Mouse (Mus musculus) neural tube, embryonic 11.5 days (tissue): Measurements from ENCODE around the gene Cbx1. TPM values are rescaled to one million over a fixed set of nuclear protein-coding genes. Genes with fewer than 3 reads are reported as not detected.

ENCODE experiments used
- ATAC-seq: fragments of 200-750 bp; cut with Nextera tagmentation; 2 replicates; pipeline ENCODE4 v1.8.0; 2017; ENCODE audit warnings: moderate number of reproducible peaks, mild to moderate bottlenecking, moderate TSS enrichment, moderate library complexity; ENCODE audit not compliant: insufficient read depth, low FRiP score, low TSS enrichment
- DNase-seq: peaks from one replicate; pipeline ENCODE4 v3.0.0-alpha.2; 2015; ENCODE audit warnings: low spot score
- H3K27ac ChIP-seq: fragments of 300-500 bp; sonication (generic); 2 replicates; pipeline ENCODE4 v1.5.1; 2014; ENCODE audit warnings: low read depth, mild to moderate bottlenecking, low read length
- H3K27me3 ChIP-seq: fragments of 300-500 bp; sonication (generic); 2 replicates; pipeline ENCODE4 v1.6.1; 2014; ENCODE audit warnings: mild to moderate bottlenecking, low read length, mixed read lengths; ENCODE audit not compliant: control insufficient read depth, insufficient read depth
- H3K36me3 ChIP-seq: fragments of 300-500 bp; sonication (generic); 2 replicates; pipeline ENCODE4 v1.6.1; 2014; ENCODE audit warnings: mild to moderate bottlenecking, low read length, moderate library complexity, mixed read lengths; ENCODE audit not compliant: control insufficient read depth, insufficient read depth
- H3K4me1 ChIP-seq: fragments of 300-500 bp; sonication (generic); 2 replicates; pipeline ENCODE4 v1.6.1; 2014; ENCODE audit warnings: low read length, mixed read lengths; ENCODE audit not compliant: control insufficient read depth, insufficient read depth
- H3K4me2 ChIP-seq: fragments of 300-500 bp; sonication (generic); 2 replicates; pipeline ENCODE4 v1.6.1; 2014; ENCODE audit warnings: low read depth, mild to moderate bottlenecking, moderate library complexity
- H3K4me3 ChIP-seq: fragments of 300-500 bp; sonication (generic); 2 replicates; pipeline ENCODE4 v1.5.1; 2014; ENCODE audit warnings: low read depth, low read length
- H3K9ac ChIP-seq: fragments of 300-500 bp; sonication (generic); 2 replicates; pipeline ENCODE4 v1.6.1; 2014; ENCODE audit warnings: mild to moderate bottlenecking, low read length
- H3K9me3 ChIP-seq: fragments of 300-500 bp; sonication (generic); 2 replicates; pipeline ENCODE4 v1.6.1; 2016; ENCODE audit warnings: low read length; ENCODE audit not compliant: control insufficient read depth
- WGBS: fragments of 180-500 bp; shearing (Covaris S2); extraction: QIAGEN DNeasy Blood & Tissue Kit; methylation state at CpG from one replicate; pipeline ENCODE4 v1.1.7; 2014; 5-methylcytosine and 5-hydroxymethylcytosine counted together
- polyA plus RNA-seq: library from polyadenylated mRNA; unstranded; fragments of >200 nt; fragmentation: Nextera tagmentation; extraction: Ambion mirVana; gene quantifications from 2 replicates; pipeline ENCODE4 v1.2.1, GENCODE M21; 2014

Cbx1 gene
- polyA plus RNA-seq, 1 experiment from 2014 or later = 133 TPM

DNA sequence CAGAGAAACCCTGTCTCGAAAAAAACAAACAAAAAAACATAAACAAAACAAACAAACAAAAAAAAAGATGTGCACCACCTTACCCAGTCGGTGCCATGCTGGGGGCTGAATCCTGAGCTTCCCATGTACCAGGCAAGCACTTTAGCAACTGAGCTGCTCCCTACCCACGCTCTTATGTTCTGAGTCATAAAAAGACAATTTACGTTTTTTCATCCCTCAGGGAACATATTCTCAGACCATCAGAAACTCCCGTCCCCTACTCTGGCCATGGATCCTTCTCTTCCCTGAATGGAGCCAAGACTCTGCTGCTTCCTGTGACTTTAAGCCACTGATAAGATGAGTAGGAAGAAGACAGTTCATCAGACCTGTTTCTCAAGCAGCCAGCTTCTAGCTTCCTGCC is 30.5 kb upstream of the Cbx1 start:
- Histone ChIP-seq H3K27ac (no peak overlapping the region), H3K36me3 (no peaks in the 10 kb centered on the region), H3K4me1 (peaks cover 3% of the 10 kb centered on the region; the same call in 1 of the 2 replicates), H3K27me3 (no peaks in the 10 kb centered on the region), H3K4me2 (no peak overlapping the region), H3K4me3 (no peak overlapping the region), H3K9ac (no peak overlapping the region), H3K9me3 (no peaks in the 10 kb centered on the region)
- 74% methylated on average over 5 of the region's 5 CpGs for WGBS
- DNase-seq (no peak), ATAC-seq (no peak)

DNA sequence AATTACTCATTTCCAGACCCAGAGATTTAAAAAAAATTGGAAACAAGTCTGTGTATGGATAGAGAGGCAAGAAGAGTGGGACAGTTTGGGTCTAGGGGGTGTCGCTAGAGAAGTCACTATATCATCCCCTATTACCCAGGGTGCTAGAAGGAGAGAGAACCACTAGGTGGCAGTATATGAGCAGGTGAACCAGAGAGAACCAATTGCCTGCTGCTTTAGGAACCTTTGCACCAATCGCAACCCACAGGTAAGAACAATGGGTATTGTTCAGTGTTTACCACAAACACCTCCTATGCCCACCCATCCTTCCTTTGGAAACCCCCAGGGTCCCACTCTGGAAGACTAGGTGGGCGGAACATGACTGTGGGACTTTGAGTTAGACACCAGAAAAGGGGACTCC is 28.9 kb upstream of the Cbx1 start:
- ATAC-seq (no peak), DNase-seq (no peak)
- Histone ChIP-seq H3K36me3 (no peaks in the 10 kb centered on the region), H3K4me3 (no peak overlapping the region), H3K27ac (no peak overlapping the region), H3K4me2 (no peak overlapping the region), H3K9me3 (no peaks in the 10 kb centered on the region), H3K4me1 (peaks cover 10% of the 10 kb centered on the region), H3K27me3 (no peaks in the 10 kb centered on the region), H3K9ac (no peak overlapping the region)
- WGBS = 54% methylated on average over 3 of the region's 3 CpGs

DNA sequence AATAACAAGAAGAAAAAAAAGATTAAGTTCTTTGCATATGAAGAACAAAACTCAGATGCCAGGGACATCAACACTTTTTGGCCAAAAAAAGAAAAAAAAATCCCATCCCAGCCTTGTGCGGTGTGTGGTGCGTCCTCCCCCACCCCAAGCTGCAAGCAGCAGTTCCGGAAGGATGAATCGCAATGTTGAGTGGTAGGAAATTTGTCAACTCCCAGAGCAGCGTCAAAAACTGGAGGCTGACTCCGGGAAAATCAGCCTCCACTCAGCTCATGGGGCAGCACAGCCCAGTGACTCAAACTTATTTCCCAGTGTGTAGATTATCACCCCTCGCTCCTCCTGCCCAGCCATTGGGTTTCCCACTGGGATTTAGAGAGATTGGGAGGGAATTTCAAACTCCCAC is 26.9 kb upstream of the Cbx1 start:
- H3K4me1 ChIP-seq = peaks cover 17% of the 10 kb centered on the region
- no peak overlapping the region for H3K9ac ChIP-seq
- no peak overlapping the region for H3K4me3 ChIP-seq
- no peak for DNase-seq
- H3K27me3 ChIP-seq = no peaks in the 10 kb centered on the region
- no peak for ATAC-seq
- H3K27ac ChIP-seq = no peak overlapping the region
- 76% methylated on average over 7 of the region's 7 CpGs for WGBS
- no peaks in the 10 kb centered on the region for H3K9me3 ChIP-seq
- H3K4me2 ChIP-seq = no peak overlapping the region
- no peaks in the 10 kb centered on the region for H3K36me3 ChIP-seq

DNA sequence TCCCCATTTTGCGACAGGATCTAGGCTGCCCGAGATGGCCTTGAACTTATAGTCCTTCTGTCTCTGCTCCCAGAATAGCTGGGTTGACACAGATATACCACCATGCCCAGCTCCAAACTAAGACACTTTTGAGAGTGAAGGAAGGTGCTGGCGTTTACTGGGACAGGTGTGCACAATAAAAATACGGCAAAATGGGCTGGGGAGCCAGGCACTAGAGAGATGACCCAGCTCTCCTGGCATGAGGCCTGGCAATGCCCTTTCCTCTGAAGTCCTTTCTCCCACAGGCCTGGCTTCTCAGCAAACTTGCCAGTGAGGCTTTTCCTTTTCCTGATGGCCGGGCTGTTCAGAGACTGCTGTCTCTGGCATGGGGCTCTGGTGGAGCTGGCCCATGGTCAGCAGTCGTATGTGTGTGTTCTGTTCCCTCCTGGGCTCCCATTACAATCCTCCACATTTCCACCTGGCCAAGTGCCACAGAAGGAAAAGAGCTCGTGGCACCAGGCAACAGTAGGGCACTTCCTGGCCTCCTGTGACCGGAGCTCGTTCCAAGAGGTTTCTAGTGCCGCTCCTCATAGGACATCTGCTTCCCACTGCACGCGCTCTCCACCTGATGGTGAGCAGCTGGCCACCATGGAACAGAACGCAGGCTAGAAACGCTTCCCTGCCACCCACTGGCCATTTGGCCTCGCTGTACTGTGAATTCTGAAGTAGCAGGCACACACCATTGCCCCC is 26.0 kb upstream of the Cbx1 start:
- H3K36me3 ChIP-seq = no peaks in the 10 kb centered on the region
- H3K4me2 ChIP-seq = no peak overlapping the region
- WGBS = 70% methylated on average over 15 of the region's 15 CpGs
- no peaks in the 10 kb centered on the region for H3K9me3 ChIP-seq
- DNase-seq (no peak), ATAC-seq (no peak)
- H3K27ac ChIP-seq = no peak overlapping the region
- no peaks in the 10 kb centered on the region for H3K27me3 ChIP-seq
- H3K9ac ChIP-seq = peak overlapping the region; percentile 12; the same call in 1 of the 2 replicates
- H3K4me3 ChIP-seq = no peak overlapping the region
- peaks cover 23% of the 10 kb centered on the region for H3K4me1 ChIP-seq

DNA sequence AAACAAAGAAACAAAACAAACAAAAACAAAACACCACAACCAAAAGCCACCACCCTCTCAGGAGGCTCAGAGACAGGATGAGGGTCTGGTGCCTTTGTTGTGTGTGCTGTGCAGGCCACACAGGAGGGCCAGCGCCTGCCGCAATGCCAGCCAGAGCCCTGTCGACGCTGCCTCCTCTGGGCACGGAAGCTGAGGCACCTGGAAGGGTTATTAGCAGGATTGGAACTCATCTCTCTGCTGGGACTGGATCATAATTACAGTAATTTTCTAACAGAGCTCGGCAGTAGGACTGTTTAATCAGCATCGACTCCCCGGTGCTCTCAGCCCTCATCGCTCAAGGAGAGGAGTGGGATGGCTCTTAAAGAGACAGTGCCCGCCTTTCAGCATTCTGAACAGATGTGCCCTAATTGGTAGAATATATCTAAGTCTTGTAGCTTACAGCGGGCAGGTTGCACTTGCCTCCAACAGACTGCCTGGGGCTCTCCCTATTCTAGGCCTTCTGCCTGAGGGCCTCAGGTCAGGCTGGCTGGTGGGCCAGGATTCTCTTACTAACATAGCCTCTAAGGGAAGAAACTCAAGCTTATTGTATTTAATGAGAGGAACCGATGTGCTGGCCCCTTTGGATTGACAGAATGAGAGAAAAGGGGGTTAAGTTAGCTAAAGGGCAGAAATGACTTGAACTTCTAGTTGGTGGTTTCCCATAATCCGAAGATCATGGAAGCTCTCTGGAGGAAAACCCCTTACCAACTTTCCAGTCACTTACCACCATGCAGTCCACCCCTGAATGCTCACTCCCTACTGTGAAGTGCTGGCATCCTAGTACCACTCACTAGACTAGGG is 24.2 kb upstream of the Cbx1 start:
- DNase-seq = no peak
- Histone ChIP-seq H3K4me3 (no peak overlapping the region), H3K27me3 (no peaks in the 10 kb centered on the region), H3K9ac (peak overlapping the region; percentile 37; the same call in 1 of the 2 replicates), H3K36me3 (peaks cover 7% of the 10 kb centered on the region), H3K27ac (peak overlapping the region; percentile 50; the same call in 1 of the 2 replicates), H3K4me1 (peaks cover 23% of the 10 kb centered on the region), H3K4me2 (0 out of 2 replicates have a peak overlapping the region, but pooled peaks have one; percentile 10), H3K9me3 (no peaks in the 10 kb centered on the region)
- 37% methylated on average over 13 of the region's 13 CpGs for WGBS
- ATAC-seq = no peak

DNA sequence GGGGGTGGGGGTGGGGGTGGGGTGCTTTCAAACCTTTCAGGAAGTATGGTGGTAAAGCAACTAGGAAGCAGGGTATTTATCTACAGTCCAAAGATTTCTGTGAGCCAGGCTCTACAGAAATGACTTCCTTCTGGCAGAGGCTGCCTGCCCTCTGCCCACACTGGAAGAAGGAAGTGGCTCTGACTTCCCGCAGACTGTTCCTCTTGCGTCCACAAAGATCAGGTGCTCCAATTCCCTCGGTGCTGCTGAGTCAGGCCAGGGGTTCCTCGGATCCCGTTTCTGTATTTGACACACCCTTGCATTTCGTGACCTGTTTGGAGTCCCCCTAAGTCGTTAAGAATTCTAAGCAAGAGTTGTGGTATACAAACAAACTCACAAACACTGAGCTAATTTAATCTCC is 23.3 kb upstream of the Cbx1 start:
- Histone ChIP-seq H3K9me3 (no peaks in the 10 kb centered on the region), H3K4me3 (no peak overlapping the region), H3K27ac (no peak overlapping the region), H3K4me1 (peaks cover 23% of the 10 kb centered on the region), H3K9ac (no peak overlapping the region), H3K27me3 (no peaks in the 10 kb centered on the region), H3K36me3 (peaks cover 9% of the 10 kb centered on the region), H3K4me2 (no peak overlapping the region)
- WGBS = 80% methylated on average over 7 of the region's 7 CpGs
- DNase-seq (no peak), ATAC-seq (no peak)

- H3K36me3 ChIP-seq = peaks cover 11% of the 10 kb centered on the region
- H3K4me3 ChIP-seq = no peak overlapping the region
- WGBS = 77% methylated on average over 12 of the region's 12 CpGs
- no peak overlapping the region; the same call in 1 of the 2 replicates for H3K9ac ChIP-seq
- peaks cover 23% of the 10 kb centered on the region for H3K4me1 ChIP-seq
- H3K9me3 ChIP-seq = no peaks in the 10 kb centered on the region
- DNase-seq (no peak), ATAC-seq (no peak)
- H3K27me3 ChIP-seq = no peaks in the 10 kb centered on the region
- H3K4me2 ChIP-seq = peak overlapping the region; percentile 19; the same call in 1 of the 2 replicates
- H3K27ac ChIP-seq = peak overlapping the region; percentile 70
Measured at GRCm38 (mm10) chr11:96766555-96766954, 22.4 kb upstream of the Cbx1 start.

DNA sequence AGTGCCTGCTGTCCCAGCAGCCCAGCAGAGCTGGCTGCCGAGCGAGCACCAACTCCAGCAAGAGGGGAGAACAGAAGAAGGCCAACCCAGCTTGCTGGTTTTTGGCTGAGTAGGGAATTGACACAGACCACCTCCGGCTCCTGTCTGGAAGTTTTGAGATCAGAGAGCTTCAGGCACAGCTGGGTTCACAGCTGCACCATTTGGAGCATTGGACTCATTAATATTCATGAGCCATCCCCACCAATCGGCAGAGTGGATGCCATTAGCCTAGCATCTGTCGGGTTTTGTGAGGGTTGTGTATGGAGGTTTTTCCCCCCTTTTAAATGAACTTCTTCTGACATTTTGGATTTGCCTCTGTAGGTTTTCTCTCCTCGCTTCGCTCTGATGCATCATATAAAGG is 21.8 kb upstream of the Cbx1 start:
- Histone ChIP-seq H3K36me3 (peaks cover 14% of the 10 kb centered on the region), H3K4me2 (peak overlapping the region; percentile 19; the same call in 1 of the 2 replicates), H3K27ac (peak overlapping the region; percentile 70), H3K27me3 (no peaks in the 10 kb centered on the region), H3K4me1 (peaks cover 23% of the 10 kb centered on the region), H3K9me3 (no peaks in the 10 kb centered on the region), H3K4me3 (no peak overlapping the region), H3K9ac (no peak overlapping the region; the same call in 1 of the 2 replicates)
- DNase-seq (peak; percentile 73), ATAC-seq (no peak; the same call in 1 of the 2 replicates)
- 24% methylated on average over 7 of the region's 7 CpGs for WGBS
